Mouse (Mus musculus): ENCODE data around the gene Gm9913.

GRCm38 (mm10) chr2:125548806-125549578, 44.1 kb downstream of the Gm9913 start:
- TF ChIP-seq CTCF (IDR thresholded peaks at IDR 0.05; ENCODE audit: borderline replicate concordance, insufficient read depth, low read depth, low read length) (no peak), POLR2A (IDR thresholded peaks at IDR 0.05; ENCODE audit: borderline replicate concordance, insufficient read depth, low read length) (no peak)
